Mouse (Mus musculus) kidney, adult 18-20 months (tissue): ENCODE results near the gene Vasp.

Source experiments
- DNase-seq: peaks from one replicate; pipeline ENCODE4 v3.0.0; 2021

Vasp gene

GRCm38 (mm10) chr7:19208201-19208910 is 63.3 kb downstream of the Vasp start:
- DNase-seq = no peak
